Mouse (Mus musculus): ENCODE results near the gene Emg1.
"Not testable (repeated sequence)": the region's sequence is repeated elsewhere in the genome, so short reads cannot be mapped to it uniquely, and the experiment has no call there.

The Emg1 gene

DNA sequence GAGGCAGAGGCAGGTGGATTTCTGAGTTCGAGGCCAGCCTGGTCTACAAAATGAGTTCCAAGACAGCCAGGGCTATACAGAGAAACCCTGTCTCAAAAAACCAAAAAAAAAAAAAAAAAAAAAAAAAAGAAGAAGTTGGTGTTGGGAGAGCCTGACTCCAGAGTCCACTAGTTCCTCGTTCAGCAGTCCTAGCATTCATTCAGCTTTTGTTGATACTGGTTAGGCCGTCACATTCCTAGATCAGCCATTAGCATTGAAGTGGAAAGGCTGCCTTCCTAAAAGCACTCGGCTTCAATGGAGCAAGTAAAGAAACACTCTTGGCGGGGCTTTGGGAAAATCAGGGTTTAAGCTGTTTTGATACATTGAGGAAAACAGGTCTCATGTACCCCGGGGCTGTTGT lies 29.7 kb downstream of the Emg1 start:
- DNase-seq (ENCODE audit: low spot score) = not testable (repeated sequence)

DNA sequence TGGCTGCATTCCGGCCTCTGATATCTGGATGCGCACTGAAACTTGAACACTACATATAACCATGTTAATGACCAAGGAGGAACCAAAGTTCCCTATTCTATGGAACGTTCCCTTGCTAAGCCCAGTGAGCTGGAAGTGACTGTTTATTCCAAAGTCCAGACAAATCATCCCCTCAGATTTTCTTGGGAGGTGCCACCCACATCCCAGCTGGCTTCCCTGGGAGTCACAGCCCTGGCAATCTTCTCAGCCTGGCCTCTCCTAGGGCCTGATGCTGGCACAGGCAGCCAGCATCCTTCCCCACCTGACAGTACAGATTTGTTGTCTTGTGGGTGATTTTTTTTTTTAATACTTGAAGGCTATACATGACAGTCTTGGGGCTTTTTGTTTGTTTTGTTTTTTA lies 32.5 kb downstream of the Emg1 start:
- DNase-seq (ENCODE audit: low spot score) = no peak

DNA sequence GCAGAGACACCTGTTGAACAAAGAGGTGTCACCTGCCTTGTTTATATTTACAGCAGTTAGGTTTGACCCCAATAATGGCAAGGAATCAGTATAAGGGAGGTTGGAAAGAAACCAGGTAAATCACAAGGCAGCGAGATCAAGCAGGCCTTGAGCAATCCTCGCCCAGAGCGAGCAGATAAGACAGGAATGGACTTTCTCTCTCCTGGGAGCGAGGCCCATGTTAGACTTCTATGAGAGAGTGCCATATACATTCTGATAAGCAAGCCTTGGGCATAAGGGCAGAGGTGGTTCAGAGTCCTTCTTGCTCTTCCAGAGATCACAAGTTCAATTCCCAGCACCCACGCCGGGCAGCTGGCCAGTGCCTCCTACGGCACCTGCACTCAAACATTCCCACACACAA lies 33.2 kb downstream of the Emg1 start:
- no peak for DNase-seq (ENCODE audit: low spot score)

DNA sequence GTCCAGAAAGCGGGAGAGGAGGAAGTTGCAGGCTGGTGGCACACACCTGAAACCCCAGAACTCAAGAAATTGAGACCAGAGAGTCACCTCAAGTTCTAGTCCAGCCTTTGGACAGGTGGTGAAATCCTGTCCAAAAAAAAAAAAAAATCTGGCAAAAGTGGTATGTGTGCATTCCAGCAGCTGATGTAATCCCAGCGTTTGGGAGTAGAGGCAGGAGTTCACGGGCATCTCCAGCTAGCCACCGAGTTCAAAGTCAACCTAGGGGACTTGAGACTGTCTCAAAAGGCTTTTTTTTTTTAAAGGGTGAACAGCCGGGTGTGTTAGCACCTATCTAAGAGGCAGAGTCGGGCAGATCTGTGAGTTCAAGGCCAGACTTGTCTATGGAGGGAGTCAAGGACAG lies 35.8 kb downstream of the Emg1 start:
- no peak for DNase-seq (ENCODE audit: low spot score)

GRCm38 (mm10) chr6:124674591-124674990 lies 37.4 kb downstream of the Emg1 start:
- no peak for DNase-seq (ENCODE audit: low spot score)

DNA sequence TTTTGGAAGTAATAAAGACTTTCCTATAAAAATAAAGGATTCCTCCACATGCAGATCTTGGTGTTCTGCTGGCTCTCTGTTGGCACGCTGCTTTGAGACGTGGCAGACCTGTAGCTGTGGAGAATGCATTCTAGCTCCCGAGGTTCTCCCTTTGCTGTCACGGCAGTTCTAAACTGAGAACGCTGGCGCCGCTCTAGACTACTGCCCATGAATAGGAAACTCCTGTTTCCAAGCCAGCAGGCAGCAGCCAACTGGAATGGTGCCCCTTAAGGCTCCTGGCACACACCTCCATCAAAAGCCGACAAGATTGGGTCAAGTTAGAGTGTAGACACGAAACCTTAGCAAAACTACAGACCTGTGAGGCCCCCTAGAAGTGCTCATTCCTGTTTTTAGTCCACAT lies 38.4 kb downstream of the Emg1 start:
- no peak for DNase-seq (ENCODE audit: low spot score)

DNA sequence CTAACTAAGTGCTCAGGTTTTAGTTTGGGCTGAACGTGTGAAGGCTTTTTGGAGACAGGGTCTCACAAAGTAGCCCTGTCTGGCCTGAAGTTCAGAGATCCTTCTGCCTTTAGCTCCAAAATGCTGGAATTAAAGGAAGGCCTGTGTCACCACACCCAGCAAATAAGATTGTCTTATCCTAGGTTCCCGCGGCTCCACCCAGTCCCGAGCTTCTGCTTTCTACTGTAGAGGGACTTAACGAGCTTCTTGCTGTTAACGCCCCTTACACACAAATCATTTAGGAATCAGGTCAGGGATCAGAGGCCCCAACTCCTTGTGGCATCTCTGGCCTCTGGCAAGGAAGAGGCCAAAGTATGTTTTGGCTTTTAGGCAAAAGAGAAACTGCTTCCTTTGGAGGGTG lies 39.9 kb downstream of the Emg1 start:
- no peak for DNase-seq (ENCODE audit: low spot score)

DNA sequence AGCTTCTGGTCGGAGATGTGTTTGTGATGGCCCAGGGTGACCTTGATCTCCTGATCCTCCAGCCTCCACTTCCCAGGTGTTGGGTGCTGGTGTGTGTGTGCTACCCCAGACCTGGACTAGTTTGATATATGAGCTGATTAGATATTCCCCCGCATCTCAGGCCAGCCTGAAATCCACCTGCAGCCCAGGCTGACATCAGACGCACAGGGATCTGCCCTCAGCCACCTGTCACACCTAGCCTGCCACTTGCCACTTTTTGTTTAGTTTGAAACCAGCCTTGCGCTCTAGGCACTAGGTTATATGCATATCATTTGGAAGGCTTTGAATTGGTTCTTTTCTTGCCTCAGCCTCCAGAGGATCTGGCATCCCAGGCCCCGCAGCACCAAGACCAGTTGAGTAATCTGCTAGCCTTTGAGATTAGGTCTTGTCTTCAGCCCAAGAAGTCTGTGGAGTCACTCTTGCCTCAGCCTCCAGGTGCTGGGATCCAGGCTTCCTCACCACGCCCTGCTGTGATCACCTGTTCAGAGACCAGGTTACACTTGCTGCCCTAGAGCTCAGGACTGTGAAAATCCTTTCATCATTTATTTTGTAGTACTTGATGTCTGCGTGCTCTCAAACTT lies 41.6 kb downstream of the Emg1 start:
- DNase-seq (ENCODE audit: low spot score) = no peak

DNA sequence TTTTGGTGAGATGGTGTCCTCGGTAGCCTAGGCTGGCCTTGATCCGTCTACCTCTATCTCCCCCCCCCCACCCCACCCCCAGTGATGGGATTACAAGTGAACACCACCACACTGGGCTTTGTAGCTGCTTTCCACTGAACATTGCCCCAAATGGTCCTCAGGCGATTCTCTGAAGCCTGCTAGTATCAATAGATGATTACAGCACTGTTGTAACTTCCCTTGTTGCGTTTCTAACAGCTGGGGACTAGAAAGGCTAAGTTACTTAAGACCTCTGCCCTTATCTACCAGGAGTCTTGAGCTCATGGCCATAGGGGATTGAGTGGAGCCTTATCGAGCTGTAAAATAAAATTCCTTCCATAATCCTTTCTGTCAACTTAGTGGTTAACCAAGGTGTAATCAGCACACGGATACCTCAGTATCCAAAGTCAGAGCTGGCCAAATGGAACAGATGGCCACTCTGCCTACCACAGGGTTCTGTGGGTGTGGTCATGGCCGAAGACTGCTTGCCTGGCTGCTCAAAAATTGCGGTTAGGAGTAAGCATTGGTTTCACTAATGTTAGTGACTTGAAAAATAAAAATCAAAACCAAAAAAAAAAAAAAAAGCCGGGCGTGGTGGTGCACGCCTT lies 42.6 kb downstream of the Emg1 start:
- DNase-seq (ENCODE audit: low spot score) = no peak

- DNase-seq (ENCODE audit: low spot score) = no peak
Measured at GRCm38 (mm10) chr6:124665011-124665410, 47.0 kb downstream of the Emg1 start.

DNA sequence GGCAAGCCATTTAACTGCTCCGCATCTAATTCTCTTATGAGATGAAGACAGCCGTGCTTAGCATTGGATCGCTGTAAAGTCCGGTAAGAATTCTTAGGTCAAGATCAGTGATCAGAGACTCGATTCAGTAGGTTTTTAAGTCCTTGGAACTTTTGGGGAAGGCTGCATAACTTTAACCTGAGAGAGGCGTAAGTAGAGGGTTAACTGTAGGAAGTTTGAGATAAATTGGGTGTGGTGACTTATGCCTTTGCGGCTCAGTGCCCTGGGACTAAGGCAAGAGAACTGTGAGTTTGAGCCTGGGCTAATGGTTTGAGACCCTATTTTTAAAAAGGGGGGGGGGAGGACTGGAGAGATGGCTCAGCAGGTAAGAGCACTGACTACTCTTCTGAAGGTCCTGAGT lies 47.7 kb downstream of the Emg1 start:
- DNase-seq (ENCODE audit: low spot score) = no peak

DNA sequence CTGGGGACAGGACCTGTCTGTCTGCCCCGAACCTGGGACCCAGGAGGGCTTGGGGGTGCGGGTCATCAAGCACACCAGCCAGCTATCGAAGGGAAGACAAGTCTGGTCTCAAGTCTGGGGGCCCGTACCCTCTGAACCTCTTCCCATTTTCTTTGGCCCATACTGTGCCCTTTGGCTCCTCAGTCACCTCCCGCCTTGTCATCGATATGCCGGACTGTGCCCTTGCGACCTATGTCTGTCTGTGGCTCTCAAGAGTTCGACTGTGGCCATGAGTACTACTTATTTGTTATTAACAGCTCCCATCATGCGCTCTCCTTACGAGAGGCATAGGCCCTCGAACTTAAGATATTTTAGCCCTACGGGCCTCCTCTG lies 48.6 kb downstream of the Emg1 start:
- no peak for DNase-seq (ENCODE audit: low spot score)

DNA sequence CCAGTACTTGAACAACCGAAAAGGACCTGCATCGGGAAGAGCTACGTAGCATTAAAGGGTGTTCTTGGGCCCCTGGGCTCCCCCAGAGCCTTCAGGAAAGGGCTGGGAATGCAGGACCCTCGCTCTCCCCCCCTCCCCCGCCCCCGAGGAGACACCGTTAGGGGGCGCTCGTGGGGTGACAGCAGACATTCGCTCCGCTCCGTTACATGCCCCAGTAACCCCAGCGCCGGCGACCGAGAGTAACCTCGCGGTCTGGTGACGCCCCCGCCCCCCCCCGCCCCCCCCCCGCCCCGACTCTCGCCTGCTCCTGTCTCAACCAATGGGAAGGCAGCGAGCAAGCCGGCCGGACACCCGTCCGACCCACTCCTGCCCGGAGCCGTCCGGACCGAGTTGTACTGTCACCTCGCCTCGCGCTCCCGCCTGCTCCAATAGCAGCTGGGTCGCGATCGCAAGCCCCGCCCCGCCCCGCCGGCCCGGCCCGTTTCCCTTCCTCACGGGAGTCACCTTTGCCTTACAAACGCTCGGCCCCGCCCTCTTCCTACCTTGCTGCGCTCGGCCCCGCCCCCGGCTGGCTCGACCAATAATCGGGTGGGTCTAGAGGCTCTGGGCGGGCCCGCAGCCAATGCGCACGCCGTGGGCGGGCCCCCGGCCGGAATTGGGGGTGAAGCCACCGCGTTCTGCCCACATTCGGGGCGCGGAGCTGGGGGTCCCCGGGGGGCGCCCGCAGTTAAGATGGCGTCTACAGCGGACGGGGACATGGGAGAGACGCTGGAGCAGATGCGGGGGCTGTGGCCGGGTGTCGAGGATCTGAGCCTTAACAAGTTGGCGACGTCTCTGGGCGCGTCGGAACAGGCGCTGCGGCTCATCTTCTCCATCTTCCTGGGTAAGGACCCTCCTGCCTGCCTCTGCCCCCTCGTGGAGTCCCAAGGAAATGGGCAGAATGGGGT lies 49.2 kb downstream of the Emg1 start, which contains the start of gene Lpcat3:
Gene Lpcat3, plus strand, starts transcription at position 551 of the 947 bp plus-strand sequence.
- peak; percentile 98 for DNase-seq (ENCODE audit: low spot score)

DNA sequence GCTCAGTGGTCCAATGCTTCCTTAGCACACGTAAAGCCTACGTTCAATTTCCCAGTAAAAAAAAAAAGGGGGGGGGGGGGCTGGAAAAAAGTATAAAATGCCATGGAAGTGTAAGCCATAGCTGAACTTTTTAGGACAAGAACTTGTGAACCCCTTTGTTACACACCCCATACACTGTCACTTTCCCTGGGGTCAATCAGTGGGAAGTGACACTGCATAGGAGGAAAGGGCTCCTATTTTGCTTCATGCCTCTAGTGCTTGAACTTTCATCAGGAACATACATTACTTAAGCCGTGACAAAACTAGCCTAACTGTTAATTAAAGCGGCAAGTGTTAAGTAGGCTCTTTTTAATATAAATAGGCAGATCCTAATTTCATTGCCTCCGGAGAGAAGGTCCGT lies 50.0 kb downstream of the Emg1 start:
- DNase-seq (ENCODE audit: low spot score) = no peak

DNA sequence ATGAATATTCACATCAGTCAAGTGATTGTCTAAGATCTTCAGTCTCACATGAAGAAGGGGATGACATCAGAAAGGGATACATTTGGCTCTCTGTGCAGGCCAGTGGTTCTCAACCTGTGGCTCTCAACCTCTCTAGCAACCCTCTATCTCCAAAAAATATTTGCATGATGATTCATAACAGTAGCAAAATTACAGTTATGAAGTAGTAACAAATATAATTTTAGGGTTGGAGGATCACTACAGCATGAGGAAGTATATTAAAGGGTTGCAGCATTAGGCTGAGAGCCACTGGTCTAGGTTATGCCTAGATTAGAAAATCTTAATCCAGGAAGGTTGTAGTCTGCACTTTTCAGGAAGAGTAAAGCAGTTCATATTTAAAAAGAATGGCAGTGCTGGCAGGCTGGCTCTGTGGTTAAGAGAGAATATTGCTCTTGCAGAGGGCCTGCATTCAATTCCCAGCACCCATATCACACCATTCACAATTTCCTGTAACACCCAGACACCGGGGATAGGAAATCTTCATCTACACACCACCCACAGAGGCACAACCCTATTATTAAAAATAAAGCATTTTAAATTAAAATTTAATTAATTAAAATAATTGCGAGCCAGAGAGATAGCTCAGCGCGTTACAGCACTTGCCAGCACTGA lies 50.7 kb downstream of the Emg1 start:
- DNase-seq (ENCODE audit: low spot score) = no peak

DNA sequence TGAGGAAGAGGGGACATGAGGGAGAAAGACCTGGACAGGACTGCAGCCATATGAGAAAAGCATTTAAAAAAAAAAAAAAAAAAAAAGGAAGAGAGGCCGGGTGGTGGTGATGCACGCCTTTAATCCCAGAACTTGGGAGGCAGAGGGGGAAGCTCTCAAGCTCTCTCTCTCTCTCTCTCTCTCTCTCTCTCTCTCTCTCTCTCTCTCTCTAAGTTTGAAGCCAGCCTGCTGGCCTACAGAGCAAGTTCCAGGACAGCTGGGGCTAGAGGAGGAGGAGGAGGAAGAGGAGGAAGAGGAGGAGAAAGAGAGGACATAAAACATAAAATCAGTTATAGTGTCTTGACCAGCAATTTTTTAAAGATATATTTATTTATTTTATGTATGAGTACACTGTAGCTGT lies 53.9 kb downstream of the Emg1 start:
- no peak for DNase-seq (ENCODE audit: low spot score)

- no peak for DNase-seq (ENCODE audit: low spot score)
Measured at GRCm38 (mm10) chr6:124655893-124656292, 56.1 kb downstream of the Emg1 start.
